Mouse (Mus musculus): ENCODE results near the gene Prkcz.

GRCm38 (mm10) chr4:155344716-155345607, 16.2 kb downstream of the Prkcz start:
- TF ChIP-seq CTCF (conservative IDR thresholded peaks at IDR 0.05; ENCODE audit: low read length) (no peak), NANOG (IDR thresholded peaks at IDR 0.05; ENCODE audit: borderline replicate concordance, low read length) (no peak), POU5F1 (IDR thresholded peaks at IDR 0.05; ENCODE audit: borderline replicate concordance, low read length) (no peak)

Data from E14TG2a.4 (cell line).